ENCODE assay signal across 8 mouse cellular contexts in genomic region chr12:34907506-34907850, GRCm38 (mm10). TPM values are rescaled to one million over a fixed set of nuclear protein-coding genes. Genes with fewer than 3 reads are reported as not detected.
DNase-seq lines count a peak whose midpoint lies in the region; ATAC-seq lines count a peak whose summit lies in the region.

No protein-coding gene starts in this region.

- no peak for ATAC-seq in megakaryocyte, adult 5-6 weeks (ENCODE audit: poor library complexity, severe bottlenecking)
- peak; percentile 48 for ATAC-seq in common myeloid progenitor, adult 5-6 weeks (replicated peaks; ENCODE audit: low read depth, poor library complexity, severe bottlenecking)
- peak; percentile 76 for ATAC-seq in hindbrain, embryonic 15.5 days (ENCODE audit: low FRiP score, low read depth)
- no peak for ATAC-seq in liver, embryonic 13.5 days (ENCODE audit: low read depth)

- peak overlapping the region; percentile 80 for H3K4me2 ChIP-seq in hindbrain, embryonic 15.5 days
- H3K4me2 ChIP-seq in liver, embryonic 13.5 days = peak overlapping the region; percentile 66

- H3K9ac ChIP-seq in hindbrain, embryonic 15.5 days = peak overlapping the region; percentile 71
- H3K9ac ChIP-seq in liver, embryonic 13.5 days = no peak overlapping the region

- H3K4me3 ChIP-seq in megakaryocyte, embryonic 14.5 days (replicated peaks) = peak overlapping the region; percentile 62
- H3K4me3 ChIP-seq in hindbrain, embryonic 15.5 days = peak overlapping the region; percentile 82
- peak overlapping the region; percentile 56 for H3K4me3 ChIP-seq in liver, embryonic 13.5 days (replicated peaks)

- WGBS in hindbrain, embryonic 15.5 days = 2% methylated on average over 10 of the region's 10 CpGs
- 8% methylated on average over 10 of the region's 10 CpGs for WGBS in liver, embryonic 13.5 days (ENCODE audit: insufficient replicate concordance)

- no peaks in the 10 kb centered on the region for H3K36me3 ChIP-seq in megakaryocyte, embryonic 14.5 days (replicated peaks; ENCODE audit: low read length)
- H3K36me3 ChIP-seq in hindbrain, embryonic 15.5 days = no peaks in the 10 kb centered on the region
- H3K36me3 ChIP-seq in liver, embryonic 13.5 days = no peaks in the 10 kb centered on the region

- peak overlapping the region; percentile 79 for H3K27ac ChIP-seq in hindbrain, embryonic 15.5 days (replicated peaks)
- H3K27ac ChIP-seq in liver, embryonic 13.5 days = no peak overlapping the region

- H3K9me3 ChIP-seq in megakaryocyte, embryonic 14.5 days = no peaks in the 10 kb centered on the region
- no peaks in the 10 kb centered on the region for H3K9me3 ChIP-seq in hindbrain, embryonic 15.5 days
- H3K9me3 ChIP-seq in liver, embryonic 13.5 days (replicated peaks) = no peaks in the 10 kb centered on the region

- peaks cover 8% of the 10 kb centered on the region; the same call in 1 of the 2 replicates for H3K4me1 ChIP-seq in megakaryocyte, embryonic 14.5 days
- H3K4me1 ChIP-seq in hindbrain, embryonic 15.5 days (replicated peaks) = peaks cover 10% of the 10 kb centered on the region; the same call in 1 of the 2 replicates
- H3K4me1 ChIP-seq in liver, embryonic 13.5 days (replicated peaks) = no peaks in the 10 kb centered on the region; the same call in 1 of the 2 replicates

- H3K27me3 ChIP-seq in megakaryocyte, embryonic 14.5 days (replicated peaks) = peaks cover 31% of the 10 kb centered on the region
- H3K27me3 ChIP-seq in hindbrain, embryonic 15.5 days = 0 out of 2 replicates have a peak, but pooled peaks cover 7% of the 10 kb centered on the region
- peaks cover 37% of the 10 kb centered on the region for H3K27me3 ChIP-seq in liver, embryonic 13.5 days

- no peak for DNase-seq in liver, embryonic 13.5 days
- peak; percentile 12 to 22 for DNase-seq in right cerebral cortex, postnatal 36 days (ENCODE audit: low spot score in 2 of 2)
- DNase-seq in urinary bladder, postnatal 10 days (ENCODE audit: low spot score) = no peak
- DNase-seq in spleen, postnatal 14 days (ENCODE audit: low spot score in 2 of 2) = no peak

RNA-seq across cellular contexts. Expression of gene Hdac9, which starts 9.4 kb away (rescaled TPM):
- not detected in 2 replicates for polyA plus RNA-seq in megakaryocyte, embryonic 14.5 days (2012; ENCODE audit: insufficient read depth, low replicate concordance)
- 10.8 and 12.5 TPM in 2 replicates for total RNA-seq in megakaryocyte, adult 5-6 weeks (2015)
- 16.0 and 16.2 TPM in 2 replicates for total RNA-seq in megakaryocyte, adult 5-6 weeks (2017)
- 7.8 and 12.2 TPM in 2 replicates for total RNA-seq in common myeloid progenitor, adult 5-6 weeks (2017)
- polyA plus RNA-seq in hindbrain, embryonic 15.5 days (2015; fragmentation: Nextera tagmentation; extraction: Ambion mirVana) = 12.3 and 16.5 TPM in 2 replicates
- polyA plus RNA-seq in liver, embryonic 13.5 days (2015; fragmentation: Nextera tagmentation; extraction: Ambion mirVana) = 1.2 and 1.3 TPM in 2 replicates

Comparison
In these comparisons a context has a peak if more than half of its experiments do, and no peak if none do; other contexts are left out.
1. ATAC-seq: peak in common myeloid progenitor, adult 5-6 weeks (single experiment) and hindbrain, embryonic 15.5 days (single experiment); none in megakaryocyte, adult 5-6 weeks (single experiment) and liver, embryonic 13.5 days (single experiment).
2. DNase-seq: peak in right cerebral cortex, postnatal 36 days (2 of 2); none in liver, embryonic 13.5 days (single experiment), urinary bladder, postnatal 10 days (single experiment) and spleen, postnatal 14 days (0 of 2).
3. Peak in every context shown above with its lines, with median percentiles within 50 percentile points of each other: H3K4me3 ChIP-seq.